Mouse (Mus musculus) olfactory bulb, adult 2 months (tissue): ENCODE data around the gene Klrb1c. TPM values are rescaled to one million over a fixed set of nuclear protein-coding genes. Genes with fewer than 3 reads are reported as not detected.

Experiments
- H3K27ac ChIP-seq: fragments of 200-500 bp; 2 replicates; pipeline ENCODE4 v1.5.1; 2012; ENCODE audit warnings: low read depth, low read length; ENCODE audit not compliant: insufficient read depth
- H3K4me1 ChIP-seq: fragments of 200-500 bp; 2 replicates; pipeline ENCODE4 v1.6.1; 2012; ENCODE audit warnings: low read length; ENCODE audit not compliant: control insufficient read depth, insufficient read depth
- H3K4me3 ChIP-seq: fragments of 200-500 bp; 2 replicates; pipeline ENCODE4 v1.5.1; 2012; ENCODE audit warnings: mild to moderate bottlenecking, low read depth, low read length, moderate library complexity; ENCODE audit not compliant: insufficient read depth
- CTCF ChIP-seq: fragments of 200-500 bp; IDR thresholded peaks from 2 replicates; pipeline ENCODE4 v1.5.1; 2012; ENCODE audit warnings: low read depth, mild to moderate bottlenecking, low read length, moderate library complexity; ENCODE audit not compliant: insufficient read depth
- POLR2A ChIP-seq: fragments of 200-500 bp; IDR thresholded peaks from 2 replicates; pipeline ENCODE4 v1.6.1; 2012; ENCODE audit warnings: mild to moderate bottlenecking, low read depth, low read length, moderate library complexity; ENCODE audit not compliant: insufficient read depth
- WGBS: fragments of 180-500 bp; shearing (Covaris S2); methylation state at CpG from one replicate; pipeline ENCODE4 v1.1.7; 2018; 5-methylcytosine and 5-hydroxymethylcytosine counted together
- polyA plus RNA-seq: library from polyadenylated mRNA; stranded (reverse); fragments of >200 nt; gene quantifications from 2 replicates; pipeline ENCODE4 v1.2.4, GENCODE M21; 2012; ENCODE audit warnings: low replicate concordance; ENCODE audit not compliant: missing spikeins, insufficient read depth, insufficient read length

The Klrb1c gene
- polyA plus RNA-seq = not detected in 2 replicates

- Histone ChIP-seq H3K27ac (no peak within 1 kb of the TSS), H3K4me3 (no peak within 1 kb of the TSS), H3K4me1 (no peaks in the 10 kb centered on the region)
- 96% methylated on average over 2 of the region's 2 CpGs for WGBS
- TF ChIP-seq POLR2A = no peak
- TF ChIP-seq CTCF = no peak
These were observed at the start of gene Klrb1c for GRCm38 (mm10) chr6:128789115-128789514. TSS of gene Klrb1c (minus strand) at chr6:128789215.

GRCm38 (mm10) chr6:128837454-128838341 is 48.7 kb upstream of the Klrb1c start:
- TF ChIP-seq CTCF (no peak), POLR2A (no peak)
- Histone ChIP-seq H3K27ac (peak overlapping the region; percentile 59; the same call in 1 of the 2 replicates), H3K4me1 (no peaks in the 10 kb centered on the region; the same call in 1 of the 2 replicates), H3K4me3 (peak overlapping the region; percentile 99)
- WGBS = 3% methylated on average over 14 of the region's 14 CpGs

- no peak overlapping the region for H3K4me3 ChIP-seq
- TF ChIP-seq POLR2A = no peak
- no peak overlapping the region for H3K27ac ChIP-seq
- H3K4me1 ChIP-seq = no peaks in the 10 kb centered on the region; the same call in 1 of the 2 replicates
- 81% methylated on average over 6 of the region's 6 CpGs for WGBS
These were observed 47.9 kb upstream of the Klrb1c start for GRCm38 (mm10) chr6:128836955-128837334.

DNA sequence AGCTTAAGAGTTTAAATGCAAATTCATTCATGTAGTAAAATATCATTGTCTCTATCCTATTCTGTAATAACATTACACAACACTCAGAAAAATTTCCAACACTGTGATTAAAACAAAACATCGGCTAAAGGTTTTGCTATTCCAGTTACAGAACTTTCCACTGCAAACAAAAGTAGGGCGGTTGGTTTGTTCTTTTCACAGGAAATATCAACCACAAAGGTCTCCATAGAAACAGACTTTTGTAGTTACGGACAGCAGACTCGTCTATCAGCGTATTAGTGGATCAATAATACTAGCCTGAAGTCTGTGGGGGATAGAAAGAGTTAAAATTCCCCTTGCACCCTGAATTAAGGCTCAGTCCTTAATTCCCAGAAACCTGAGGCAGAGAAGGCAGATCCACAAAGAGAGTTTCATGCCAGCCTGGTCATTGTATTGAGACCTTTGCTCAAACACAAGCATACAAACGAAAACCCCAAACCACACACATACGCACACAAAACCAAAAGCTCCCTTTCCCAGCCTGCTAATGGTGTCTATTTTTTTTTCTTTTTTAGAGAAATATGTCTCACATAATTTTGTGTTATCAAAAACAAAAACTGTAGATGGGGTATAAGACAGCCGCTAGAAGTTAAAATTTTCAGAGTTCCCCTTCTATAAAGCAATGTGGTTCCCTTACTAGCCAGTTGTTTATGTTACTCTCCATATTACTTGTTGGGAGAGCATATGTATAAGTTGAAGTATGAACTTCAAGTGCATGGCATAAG is 47.4 kb upstream of the Klrb1c start:
- WGBS = 74% methylated on average over 8 of the region's 8 CpGs
- Histone ChIP-seq H3K4me1 (no peaks in the 10 kb centered on the region; the same call in 1 of the 2 replicates), H3K27ac (no peak overlapping the region), H3K4me3 (no peak overlapping the region)
- TF ChIP-seq POLR2A (no peak), CTCF (no peak)

DNA sequence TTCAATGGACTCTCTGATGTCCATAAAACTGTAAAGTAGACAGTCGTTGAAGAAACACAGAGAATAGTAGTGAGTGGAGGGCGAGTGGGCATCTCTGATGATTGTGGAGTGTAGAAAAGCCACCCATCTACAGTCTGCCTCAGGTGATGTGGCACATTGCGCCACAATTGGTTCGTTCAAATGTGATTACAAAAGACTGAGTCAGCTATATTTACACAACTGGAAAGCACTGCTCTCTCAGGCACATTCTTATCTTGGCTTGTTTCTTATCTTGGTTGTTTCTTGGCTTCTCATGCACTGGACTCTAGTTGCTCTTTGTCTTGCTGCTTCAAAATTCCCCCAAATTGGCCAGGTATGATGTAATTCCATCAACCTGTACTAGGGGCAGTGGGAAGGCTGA is 46.6 kb upstream of the Klrb1c start:
- no peak overlapping the region for H3K4me3 ChIP-seq
- H3K4me1 ChIP-seq = no peaks in the 10 kb centered on the region; the same call in 1 of the 2 replicates
- no peak overlapping the region for H3K27ac ChIP-seq
- WGBS = 87% methylated on average over 4 of the region's 4 CpGs
- TF ChIP-seq POLR2A (no peak), CTCF (no peak)

- Histone ChIP-seq H3K4me1 (no peaks in the 10 kb centered on the region), H3K27ac (no peak overlapping the region), H3K4me3 (no peak overlapping the region)
- WGBS = 92% methylated on average over 10 of the region's 10 CpGs
- TF ChIP-seq CTCF (no peak), POLR2A (no peak)
These were observed 44.0 kb upstream of the Klrb1c start for GRCm38 (mm10) chr6:128833046-128833445.

DNA sequence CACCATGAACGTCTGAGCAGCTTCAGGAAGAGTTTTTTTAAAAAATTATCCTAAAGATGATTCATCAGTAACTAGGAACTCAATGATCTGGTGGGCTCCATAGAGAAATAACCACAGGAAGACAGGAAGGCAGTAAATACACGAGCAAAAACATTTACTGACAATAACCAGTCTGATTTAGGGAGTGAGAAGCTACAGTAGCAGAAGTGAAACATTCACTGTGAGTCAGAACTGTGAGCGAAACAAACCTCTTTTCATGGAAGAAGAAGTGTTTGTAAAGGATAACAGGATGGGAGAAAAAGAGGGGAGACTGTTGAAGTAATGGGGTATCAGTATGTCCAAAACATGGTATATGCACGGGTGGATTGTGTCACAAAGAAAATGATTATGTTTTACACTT is 40.8 kb upstream of the Klrb1c start:
- no peak for TF ChIP-seq POLR2A
- no peak for TF ChIP-seq CTCF
- H3K27ac ChIP-seq = no peak overlapping the region
- H3K4me3 ChIP-seq = no peak overlapping the region
- 71% methylated on average over 4 of the region's 4 CpGs for WGBS
- no peaks in the 10 kb centered on the region for H3K4me1 ChIP-seq

GRCm38 (mm10) chr6:128826781-128827180 is 37.8 kb upstream of the Klrb1c start:
- Histone ChIP-seq H3K4me3 (no peak overlapping the region), H3K27ac (no peak overlapping the region), H3K4me1 (no peaks in the 10 kb centered on the region)
- 91% methylated on average over 3 of the region's 3 CpGs for WGBS
- no peak for TF ChIP-seq CTCF
- no peak for TF ChIP-seq POLR2A

- Histone ChIP-seq H3K4me1 (no peaks in the 10 kb centered on the region), H3K27ac (no peak within 1 kb of the TSS), H3K4me3 (no peak within 1 kb of the TSS)
- WGBS = 89% methylated on average over 6 of the region's 6 CpGs
- no peak for TF ChIP-seq CTCF
- TF ChIP-seq POLR2A = no peak
These were observed 37.1 kb upstream of the Klrb1c start, which contains the start of the genes Gm44511 and Klrb1b for GRCm38 (mm10) chr6:128826132-128826531. TSS of gene Gm44511 (minus strand) at chr6:128826315. TSS of gene Klrb1b (minus strand) at chr6:128826331.
